Mouse (Mus musculus) CD8-positive naive resting alpha-beta T cell, adult 2 months (primary cell): Measurements from ENCODE around the gene Lrrc38.

Experiments
- DNase-seq, 2 experiments: peaks; one replicate each; pipeline ENCODE4 v3.0.0; 2022; ENCODE audit warnings: low read depth in 2 of 2, low spot score in 2 of 2

Gene Lrrc38

DNA sequence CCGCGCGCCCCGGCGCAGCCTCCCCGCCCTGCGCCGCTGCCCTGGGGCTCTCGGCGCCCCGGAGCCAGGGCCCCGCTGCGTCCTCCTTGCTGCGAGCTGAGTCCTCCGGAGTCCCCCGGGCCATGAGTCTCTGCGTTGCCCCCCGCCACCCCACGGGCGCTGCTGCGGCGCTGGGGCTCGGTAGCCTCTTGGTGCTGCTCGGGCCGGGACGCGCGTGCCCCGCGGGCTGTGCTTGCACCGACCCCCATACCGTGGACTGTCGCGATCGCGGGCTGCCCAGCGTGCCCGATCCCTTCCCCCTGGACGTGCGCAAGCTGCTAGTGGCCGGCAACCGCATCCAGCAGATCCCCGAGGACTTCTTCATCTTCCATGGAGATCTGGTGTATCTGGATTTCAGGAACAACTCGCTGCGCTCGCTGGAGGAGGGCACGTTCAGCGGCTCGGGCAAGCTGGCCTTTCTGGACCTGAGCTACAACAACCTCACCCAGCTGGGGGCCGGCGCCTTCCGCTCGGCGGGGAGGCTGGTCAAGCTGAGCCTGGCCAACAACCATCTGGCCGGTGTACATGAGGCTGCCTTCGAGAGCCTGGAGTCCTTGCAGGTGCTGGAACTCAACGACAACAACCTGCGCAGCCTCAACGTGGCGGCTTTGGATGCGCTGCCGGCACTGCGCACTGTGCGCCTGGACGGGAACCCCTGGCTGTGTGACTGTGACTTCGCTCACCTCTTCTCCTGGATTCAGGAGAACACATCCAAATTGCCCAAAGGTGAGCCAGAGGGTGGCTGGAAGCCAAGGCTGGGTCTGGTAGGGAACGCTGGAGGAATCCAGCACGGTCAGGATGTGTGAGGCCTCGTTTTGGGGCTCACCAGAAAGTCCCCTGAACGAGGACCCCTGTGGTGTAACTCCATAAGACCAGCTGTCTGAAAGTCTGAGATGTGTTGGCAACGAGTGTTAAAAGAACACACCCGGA lies 774 bp downstream of the Lrrc38 start:
- DNase-seq = no peak

DNA sequence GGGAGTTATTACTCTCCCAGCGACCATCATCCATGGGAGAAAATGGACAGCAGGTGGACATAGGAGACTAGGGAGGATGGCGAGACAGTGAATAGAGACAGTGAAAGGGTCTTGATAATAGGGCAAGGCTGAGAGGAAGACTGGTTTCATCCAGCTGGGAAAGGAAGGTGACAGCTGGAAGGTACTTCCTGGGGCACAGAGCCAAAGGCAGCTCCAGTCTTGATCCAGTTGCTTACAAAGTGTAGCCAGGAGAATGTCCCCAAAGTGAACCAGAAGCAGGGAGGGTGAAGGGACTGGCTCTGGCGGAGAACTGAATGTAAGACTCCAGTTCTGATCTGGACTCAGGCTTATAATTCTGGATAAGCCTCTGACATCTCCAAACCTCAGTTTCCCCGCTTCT lies 2.7 kb downstream of the Lrrc38 start:
- no peak for DNase-seq

DNA sequence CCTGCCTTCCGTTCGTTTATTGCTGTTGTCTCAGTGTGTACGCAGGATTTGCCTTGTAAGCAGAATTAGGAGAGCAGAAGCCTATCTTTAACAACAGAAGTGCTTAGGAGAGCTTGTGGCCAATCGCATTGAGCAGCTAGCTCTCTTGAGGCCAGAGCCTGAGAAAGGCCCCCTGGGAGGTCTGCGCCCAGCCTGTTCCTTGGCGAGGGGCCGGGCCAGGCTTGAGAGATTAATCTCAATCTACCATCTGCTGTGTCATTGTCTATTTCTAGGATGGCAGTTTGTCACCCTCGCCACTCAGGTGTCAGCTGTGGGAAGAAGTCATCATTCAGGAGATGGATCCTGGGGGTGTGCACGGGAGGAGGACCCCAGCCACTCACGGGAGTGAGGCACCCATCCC lies 12.0 kb downstream of the Lrrc38 start:
- no peak for DNase-seq

DNA sequence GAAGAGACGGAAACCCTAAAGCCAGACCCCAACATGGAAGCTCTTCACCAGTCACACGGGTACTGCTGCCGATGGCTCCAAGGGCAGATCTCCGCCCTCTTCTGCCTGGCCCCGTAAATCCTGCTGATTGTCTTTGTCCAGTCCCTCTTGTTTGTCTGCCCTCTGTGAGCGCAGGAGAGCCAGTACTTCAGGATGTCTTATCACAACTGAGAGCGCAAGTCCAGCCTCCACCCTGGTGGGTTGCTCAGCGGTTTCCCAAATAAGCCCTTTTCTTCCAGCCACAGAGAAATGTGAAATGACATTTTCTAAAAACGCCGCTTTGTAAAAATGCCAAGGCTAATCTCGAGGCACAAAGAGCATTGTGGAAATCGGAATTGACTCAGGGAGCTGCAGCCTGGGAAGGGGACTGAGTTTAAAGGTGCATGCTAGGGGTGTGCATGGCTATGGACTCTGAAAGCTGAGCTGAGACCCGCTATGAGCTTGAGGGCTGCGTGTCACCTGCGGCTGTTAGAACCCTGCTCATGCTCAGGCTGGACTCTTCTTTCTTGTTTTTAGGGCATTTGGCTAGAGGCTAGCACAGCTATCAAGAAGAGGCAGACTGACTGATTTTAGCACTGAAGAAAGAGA lies 17.0 kb downstream of the Lrrc38 start:
- no peak for DNase-seq

DNA sequence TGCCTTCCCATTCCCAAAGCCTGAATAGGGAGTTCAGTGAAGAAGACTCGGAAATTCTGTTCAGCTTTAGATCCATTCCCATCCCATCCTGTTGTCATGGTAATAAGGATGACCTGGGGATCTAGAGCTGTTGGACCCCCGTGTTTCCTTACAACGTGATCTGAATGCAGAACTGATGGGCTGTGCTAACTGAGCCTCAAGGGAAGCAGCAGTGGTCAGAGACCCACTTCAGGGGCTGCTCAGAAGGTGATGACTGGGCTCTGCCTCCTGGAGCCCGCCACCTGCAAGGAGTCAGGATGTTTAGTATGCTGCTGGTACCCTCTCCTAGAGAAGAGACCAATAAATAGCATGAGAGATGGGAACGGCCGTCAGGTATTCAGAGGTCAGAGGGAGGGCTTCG lies 29.9 kb downstream of the Lrrc38 start:
- DNase-seq = no peak

DNA sequence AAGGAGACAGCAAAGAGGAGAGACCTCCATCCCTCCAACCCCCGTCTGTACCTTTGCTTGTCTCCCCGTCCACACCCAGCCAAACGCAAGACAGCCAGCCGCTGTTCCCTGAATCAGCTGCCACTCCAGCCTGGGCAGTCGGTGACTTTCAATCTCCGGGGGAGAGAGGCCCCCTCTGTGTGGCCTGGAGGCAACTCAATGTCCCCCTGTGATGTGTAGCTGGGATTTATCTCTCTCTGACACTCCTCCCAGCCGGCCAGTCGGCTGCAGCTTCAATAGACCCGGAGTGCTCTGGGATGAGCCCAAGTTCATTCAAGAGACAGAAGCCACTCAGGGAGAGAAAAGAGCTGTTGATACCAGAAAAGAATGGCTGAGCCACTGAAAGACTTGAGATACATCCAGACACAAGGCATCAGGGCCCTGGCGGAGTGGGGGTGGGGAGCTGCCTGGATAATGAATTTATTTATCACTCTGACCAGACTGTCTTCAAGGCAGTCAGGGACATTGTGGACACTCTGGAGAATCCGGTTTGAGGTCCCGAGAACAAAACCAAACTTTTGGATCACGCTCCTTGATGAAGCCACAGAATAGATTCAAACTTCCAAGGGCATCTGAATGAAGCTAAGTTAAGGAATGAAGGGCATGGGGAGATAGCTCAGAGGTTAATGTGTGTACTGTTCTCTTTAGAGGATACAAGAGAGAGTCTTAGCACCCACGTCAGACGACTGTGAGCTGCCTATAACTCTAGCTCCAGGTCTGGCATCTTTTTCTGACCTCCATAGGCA lies 30.6 kb downstream of the Lrrc38 start:
- DNase-seq = no peak

DNA sequence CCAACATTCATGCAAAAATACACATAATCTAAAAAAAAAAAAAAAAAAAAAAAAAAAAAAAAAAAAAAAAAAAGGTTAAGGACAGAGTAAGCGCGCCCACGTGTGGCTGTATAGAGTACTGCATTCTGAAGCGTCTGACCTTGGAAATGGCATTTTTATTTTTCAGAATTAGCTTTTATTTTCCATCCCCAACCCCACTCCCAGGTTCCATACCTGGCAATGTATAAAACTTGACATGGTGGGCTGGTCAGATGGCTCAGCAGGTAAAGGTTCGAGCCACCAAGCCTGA lies 31.1 kb downstream of the Lrrc38 start:
- DNase-seq = no peak

DNA sequence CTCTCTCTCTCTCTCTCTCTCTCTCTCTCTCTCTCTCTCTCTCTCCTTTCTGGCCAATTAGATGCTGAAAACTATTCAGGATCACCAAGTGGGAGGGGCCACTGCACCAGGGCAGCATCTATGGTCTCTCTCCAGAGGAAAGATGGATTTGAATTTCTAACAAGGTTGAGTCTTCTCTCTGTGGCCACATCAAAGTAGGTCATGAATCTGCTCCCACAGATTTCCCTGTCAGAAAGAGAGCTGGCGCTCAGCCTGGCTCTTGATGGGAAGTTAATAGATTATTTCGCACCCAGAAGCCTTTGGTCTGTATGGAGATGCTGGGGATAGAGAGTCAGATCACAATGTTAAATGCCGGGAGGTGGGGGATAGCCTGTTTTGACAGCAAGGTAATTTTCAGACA lies 32.6 kb downstream of the Lrrc38 start:
- no peak for DNase-seq

DNA sequence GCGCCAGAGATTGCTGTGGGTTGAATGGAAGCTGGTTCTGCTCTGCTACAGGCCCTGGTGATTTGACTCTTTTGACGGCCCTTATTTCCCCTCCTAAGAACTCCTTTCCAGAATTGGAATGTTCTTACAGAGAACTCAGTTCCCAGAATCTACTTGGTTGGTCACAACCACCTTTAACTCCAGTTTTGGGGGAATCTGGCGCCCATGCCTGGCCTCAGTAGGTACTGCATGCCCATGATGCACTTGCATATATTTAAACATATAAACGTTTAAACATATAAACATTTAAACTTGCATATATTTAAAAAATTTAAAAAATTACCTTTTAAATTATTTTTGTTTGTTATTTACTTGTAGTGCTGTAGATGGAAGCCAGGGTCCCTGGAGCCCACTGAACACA lies 34.1 kb downstream of the Lrrc38 start:
- DNase-seq = no peak

DNA sequence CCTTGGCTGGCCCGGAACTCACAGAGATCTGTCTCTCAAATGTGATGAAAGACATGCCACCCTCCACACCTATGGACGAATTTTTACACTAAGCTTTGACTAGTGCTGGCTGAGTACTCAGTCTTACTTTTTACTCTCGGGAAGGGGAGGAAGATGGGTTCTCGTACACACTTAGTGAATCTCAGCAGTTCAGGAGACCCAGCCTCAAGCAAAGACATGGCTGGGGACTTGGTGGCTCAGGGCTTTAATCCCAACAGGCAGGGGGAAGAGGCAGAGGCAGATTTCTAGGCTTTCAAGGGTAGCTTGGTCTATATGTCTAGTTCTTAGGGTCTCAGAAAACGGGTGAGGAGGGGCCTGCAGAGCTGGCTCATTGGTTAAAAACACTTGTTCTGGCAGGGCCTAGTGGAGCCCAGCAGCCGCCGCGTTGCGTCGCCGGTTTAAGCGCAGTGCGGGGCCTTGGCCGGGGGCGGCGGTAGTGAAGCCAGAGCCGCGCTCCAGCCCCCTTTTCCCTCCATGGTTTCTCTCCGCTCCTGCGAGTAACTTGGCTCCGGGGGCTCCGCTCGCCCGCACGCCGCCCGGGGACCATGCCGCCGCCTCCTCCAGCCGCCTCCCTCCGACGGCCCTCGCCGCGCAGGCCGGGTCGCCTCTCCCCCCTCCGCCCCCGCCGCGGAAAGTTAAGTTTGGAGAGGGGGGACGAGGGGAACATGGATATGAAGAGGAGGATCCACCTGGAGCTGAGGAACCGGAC lies 39.6 kb downstream of the Lrrc38 start:
- no peak for DNase-seq

DNA sequence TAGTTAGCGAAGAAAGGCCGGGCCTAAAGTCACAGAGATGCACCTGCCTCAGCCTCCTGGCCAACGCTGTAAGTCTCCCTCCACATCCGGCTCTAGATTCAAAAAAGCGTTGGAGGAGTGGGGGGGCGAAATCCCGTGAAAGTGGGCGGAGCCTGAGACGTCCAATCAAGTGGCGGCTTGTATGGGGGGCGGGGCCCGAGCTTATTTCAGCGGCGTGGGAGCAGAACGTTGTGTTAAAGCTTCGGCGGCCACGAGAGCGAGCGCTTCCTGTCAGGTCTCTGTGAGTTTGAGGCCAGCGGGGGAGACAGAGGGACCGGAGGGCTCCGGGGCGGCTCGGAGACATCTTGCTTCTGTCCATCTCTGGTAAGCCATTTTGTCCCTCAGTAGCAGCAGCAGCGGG lies 44.6 kb downstream of the Lrrc38 start, which contains the start of gene Pramel1:
Pramel1 (plus strand) TSS at position 248 of the 400 bp plus-strand sequence.
- DNase-seq = no peak

DNA sequence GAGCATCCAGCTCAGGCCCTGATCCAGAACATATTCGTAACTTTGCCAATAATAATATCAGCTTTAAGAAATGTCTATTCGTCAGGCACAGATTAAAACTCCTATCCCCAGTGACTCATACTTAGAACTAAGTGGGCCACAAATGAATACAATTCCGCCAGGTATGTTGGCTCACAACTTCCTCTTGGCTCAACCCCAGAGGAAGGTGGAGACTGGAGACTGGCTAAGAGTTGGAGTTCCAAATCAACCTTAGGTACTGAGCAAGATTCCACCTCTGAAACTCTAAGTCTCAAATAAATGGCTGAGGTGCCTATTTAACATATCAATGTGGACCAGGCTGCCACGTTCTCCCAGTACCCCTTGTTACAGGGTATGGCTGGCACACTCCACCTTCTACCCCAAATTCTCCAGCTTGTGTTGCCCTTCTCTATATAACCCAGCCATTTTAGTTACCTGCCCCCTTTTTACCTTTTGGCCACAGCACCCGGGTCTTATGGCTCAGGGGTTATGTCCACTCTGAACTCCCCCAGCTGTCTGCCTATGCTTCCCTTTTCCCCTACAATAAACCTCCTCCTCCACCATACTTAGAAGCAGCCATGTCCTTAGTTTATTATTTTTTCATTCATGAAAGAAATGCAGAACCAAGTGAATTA lies 62.1 kb downstream of the Lrrc38 start:
- peak in 1 of 2 experiments; percentile 10 for DNase-seq

DNA sequence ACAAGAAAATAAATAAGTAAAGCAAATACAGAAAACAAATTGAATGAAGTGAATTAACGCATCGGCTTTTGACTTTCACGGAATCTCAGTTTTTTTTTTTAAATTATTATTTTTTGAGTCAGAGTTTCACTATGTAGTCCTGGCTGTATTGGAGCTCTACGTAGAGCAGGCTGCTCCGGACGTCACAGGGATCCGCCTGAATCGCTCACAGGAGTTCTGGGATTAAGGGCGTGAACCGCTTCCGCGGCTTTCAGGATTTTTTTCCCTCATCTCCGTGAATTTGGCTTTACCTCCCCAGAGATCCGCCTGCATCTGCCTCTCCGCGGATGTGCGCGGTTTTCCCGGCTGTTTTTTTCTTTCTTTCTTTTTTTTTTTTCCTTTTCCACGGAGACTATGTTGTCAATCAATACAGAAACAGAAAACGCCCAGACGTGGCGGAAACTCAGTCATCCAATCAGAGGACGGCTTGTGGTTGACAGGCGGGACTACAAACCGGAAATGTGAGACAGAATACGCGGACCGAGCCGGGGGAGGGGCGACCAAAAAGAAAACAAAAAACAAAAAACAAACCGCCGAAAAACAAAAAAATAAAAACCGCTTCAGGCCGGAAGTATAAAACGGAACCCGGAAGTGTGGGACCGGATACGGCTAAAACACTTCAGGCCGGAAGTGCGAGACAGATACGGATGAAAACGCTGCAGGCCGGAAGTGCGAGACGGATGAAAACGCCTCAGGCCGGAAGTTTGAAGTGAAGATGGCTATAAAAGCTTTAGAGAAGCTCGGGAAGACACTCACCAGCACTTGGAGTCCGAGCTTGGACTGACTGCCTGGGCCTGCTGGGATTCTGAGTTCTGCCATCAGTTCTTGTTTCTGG lies 62.9 kb downstream of the Lrrc38 start, which contains the start of gene Pramef8:
Pramef8 (plus strand) TSS at position 208 of the 874 bp plus-strand sequence.
- DNase-seq = peak; percentile 81 to 88

DNA sequence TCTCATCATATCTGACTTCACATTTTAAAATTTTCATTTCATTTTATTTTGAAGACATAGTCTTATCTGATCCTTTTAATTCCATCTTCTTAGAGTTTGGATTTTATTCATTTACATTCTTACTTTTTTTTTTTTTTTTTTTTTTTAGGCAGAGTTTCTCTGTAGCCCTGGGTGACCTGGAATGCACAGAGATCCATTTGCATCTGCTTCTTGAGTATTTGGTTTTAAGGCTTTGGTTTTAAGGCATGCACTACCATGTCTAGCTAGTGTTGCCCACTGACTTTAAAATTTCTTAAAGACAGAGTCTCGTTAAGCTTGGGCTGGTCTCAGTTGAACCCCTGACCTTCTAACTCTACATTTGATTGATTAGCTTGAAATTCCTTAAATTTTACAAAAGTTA lies 64.1 kb downstream of the Lrrc38 start:
- no peak for DNase-seq

DNA sequence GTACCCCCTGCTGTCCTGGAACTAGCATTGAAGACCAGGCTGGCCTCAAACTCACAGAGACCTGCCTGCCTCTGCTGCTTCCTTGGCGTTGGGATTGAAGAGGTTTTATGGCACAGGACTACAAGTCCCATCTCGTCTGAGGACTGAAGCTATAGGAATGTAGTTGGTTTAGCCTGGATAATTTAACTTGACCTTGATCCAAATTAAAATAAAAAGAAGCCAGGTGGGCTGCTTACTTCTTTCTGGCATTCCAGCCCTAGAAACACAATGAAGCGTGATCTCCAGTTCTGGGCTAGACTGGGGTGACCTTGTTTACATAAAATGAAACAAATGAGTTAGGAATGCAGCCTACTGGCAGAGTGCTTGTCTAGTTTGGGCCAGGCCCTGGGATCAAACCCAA lies 64.6 kb downstream of the Lrrc38 start:
- DNase-seq = no peak
